Mouse (Mus musculus): ENCODE results near the gene Hint2. TPM values are rescaled to one million over a fixed set of nuclear protein-coding genes. Genes with fewer than 3 reads are reported as not detected.

Hint2 gene
- total RNA-seq (2021) = 10 to 100 TPM; 25.3 to 30.5 TPM

DNA sequence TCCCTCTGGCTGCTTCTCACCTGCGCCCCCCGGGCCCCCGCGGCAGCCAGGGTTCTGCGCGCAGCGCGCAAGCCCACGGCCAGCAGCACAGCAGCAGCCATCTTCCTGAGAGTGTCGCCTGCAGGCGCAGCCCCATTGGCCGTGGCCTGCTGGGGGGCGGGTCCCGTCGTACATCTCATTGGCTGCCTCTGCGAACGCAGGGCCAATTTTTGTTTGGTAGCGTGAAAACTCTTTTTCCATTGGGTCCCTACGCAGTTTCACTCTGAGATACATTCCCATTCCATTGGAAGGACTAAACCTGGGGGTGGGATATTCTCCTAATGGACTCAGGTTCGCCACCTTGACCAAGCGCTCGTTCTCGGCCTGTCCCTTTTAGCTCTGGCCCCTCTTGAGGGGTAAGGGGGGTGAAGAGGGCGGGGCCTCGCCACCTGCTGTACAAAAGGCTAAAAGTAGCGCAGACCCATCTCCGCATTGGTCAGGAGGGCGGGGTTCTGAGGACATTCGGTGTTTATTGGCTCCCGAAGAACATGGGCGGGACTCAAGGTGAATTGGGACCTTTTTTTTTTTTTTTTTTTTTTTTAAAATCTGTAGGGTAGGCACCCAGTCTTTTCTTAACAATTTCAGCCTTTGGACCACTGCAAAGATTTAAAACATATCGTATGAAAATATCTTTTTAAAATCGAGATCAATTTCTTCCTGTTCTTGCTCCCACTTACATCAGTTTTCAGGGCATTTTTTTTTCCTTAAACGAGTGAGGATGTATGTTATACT, at the start of gene Hint2:
Gene Hint2 (minus strand): TSS at position 128 of the 771 bp plus-strand sequence.
- peak; percentile 96 to 97 for DNase-seq (ENCODE audit: extremely low spot score in 1 of 2, low spot score in 2 of 2)
- intact Hi-C loops (cut with DNase I) = no loop called here

DNA sequence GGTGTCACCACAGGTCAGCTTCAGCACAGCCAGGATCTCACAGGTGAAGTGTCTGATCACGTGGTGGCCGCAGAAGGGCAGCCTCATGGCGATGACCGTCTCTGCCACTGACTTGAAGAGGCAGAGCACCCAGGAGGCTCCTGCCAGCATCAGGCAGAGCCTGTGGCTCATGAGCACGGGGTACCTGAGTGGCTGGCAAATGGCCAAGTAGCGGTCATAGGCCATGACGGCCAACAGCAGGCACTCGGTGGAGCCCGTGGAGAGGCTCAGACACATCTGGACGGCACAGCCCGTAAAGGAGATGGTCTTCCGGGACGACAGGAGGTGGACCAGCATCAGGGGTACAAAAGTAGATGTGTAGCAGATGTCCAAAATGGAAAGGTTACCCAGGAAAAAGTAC, 49.7 kb upstream of the Hint2 start:
- DNase-seq (ENCODE audit: extremely low spot score in 1 of 2, low spot score in 2 of 2) = no peak
- intact Hi-C loops (cut with DNase I) = loop anchor here (5.0 kb wide), 1 partner anchor 34 kb away; no protein-coding TSS in a partner anchor

DNA sequence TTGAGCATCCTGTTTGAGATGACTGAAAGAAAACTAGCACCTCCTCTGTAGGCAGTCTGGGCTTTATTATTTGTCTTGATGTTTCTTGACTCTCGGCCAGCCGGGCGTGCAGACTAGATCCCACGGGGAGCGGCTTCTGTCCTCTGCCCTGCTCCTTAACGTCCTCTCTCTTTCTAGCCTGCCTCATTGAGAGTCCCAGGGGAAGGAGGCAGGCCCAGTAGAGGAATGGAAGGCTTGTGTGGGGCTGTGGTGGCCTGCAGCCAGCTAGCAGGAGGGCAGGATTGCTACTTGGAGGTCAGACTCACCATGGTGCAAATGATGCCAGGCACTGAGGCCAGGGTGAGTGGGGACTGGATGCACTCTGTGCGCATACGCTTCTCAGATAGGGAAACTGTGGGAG, 47.6 kb upstream of the Hint2 start:
- peak in 1 of 2 experiments; percentile 58 for DNase-seq (ENCODE audit: extremely low spot score in 1 of 2, low spot score in 2 of 2)
- intact Hi-C loops (cut with DNase I) = no loop called here

DNA sequence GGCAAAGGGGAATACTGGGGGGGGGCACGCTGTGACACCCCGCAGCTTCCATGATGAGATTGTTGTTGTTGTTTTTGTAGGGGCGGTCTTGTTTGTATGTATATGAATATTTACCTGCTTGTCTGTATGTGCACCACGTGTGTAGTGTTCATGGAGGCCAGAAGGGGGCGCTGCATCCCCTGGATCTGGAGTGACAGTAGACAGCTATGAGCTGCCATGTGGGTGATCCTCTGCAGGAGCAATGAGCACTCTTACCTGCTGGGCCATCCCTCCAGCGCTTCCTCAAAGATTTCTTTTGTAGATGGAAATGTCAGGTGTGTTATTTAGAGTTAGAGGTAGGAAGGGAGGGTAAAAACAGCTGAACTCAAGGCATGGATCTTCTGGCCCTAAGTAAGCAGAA, 47.2 kb upstream of the Hint2 start:
- DNase-seq (ENCODE audit: extremely low spot score in 1 of 2, low spot score in 2 of 2) = no peak
- intact Hi-C loops (cut with DNase I) = no loop called here

DNA sequence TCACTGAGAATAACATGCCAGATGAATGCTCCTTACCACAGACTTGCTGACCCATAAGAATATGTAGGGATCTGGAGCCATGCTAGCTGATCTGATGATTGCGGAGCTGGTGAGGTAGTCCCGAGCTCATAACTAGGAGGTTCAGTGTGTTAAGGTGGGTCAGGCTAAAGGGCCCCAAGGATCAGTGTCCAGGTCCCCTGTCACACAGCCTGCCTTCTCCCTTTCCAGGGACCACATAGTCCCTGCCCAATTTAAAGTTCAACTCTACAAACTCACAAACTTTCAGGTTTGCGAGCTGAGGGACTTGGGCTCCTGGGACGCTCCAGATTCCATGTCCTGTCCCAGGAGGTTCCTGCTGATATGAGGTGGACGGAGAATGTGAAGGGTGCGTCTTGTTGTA, 44.4 kb upstream of the Hint2 start, which contains the start of gene Olfr70:
Gene Olfr70 (minus strand): TSS at position 101 of the 400 bp plus-strand sequence.
- intact Hi-C loops (cut with DNase I) = no loop called here
- no peak for DNase-seq (ENCODE audit: extremely low spot score in 1 of 2, low spot score in 2 of 2)

DNA sequence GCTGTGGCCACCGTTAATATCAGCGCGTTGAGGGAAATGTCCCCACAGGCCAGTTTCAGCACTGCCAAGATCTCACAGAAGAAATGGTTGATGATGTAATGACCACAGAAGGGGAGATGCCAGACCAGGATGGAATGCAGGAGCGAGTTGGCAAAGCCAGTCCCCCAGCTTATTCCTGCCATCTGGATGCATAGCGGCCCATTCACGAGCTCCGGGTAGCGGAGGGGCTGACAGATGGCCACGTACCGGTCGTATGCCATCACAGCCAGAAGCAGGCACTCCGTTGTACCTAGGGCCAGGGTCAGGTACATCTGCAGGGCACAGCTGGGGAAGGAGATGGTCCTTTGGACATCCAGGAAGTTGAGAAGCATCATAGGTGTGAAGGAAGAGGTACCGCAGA, 40.3 kb upstream of the Hint2 start:
- DNase-seq (ENCODE audit: extremely low spot score in 1 of 2, low spot score in 2 of 2) = no peak
- intact Hi-C loops (cut with DNase I) = no loop called here

DNA sequence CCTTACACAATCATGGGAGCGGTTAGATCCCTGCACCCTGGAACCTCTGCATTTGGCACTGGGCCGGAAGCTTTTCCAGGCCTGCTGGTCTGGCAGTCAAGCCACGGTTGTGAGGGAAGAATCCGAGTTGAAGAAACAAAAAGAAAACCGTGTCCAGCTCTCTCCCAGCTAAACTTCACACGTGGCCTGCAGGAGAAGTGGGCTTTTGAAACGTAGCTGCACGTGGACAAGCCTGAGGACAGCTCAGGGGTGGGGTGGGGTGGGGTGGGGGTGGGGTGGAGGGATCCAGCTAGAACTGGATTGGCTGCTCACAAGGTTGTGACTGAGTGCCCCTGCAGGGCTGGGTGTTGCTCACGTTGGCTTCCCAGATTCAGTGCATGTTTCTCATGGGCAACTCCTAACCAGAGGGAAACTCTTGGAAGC, 39.0 kb upstream of the Hint2 start:
- DNase-seq (ENCODE audit: extremely low spot score in 1 of 2, low spot score in 2 of 2) = peak in 1 of 2 experiments; percentile 64
- intact Hi-C loops (cut with DNase I) = no loop called here

DNA sequence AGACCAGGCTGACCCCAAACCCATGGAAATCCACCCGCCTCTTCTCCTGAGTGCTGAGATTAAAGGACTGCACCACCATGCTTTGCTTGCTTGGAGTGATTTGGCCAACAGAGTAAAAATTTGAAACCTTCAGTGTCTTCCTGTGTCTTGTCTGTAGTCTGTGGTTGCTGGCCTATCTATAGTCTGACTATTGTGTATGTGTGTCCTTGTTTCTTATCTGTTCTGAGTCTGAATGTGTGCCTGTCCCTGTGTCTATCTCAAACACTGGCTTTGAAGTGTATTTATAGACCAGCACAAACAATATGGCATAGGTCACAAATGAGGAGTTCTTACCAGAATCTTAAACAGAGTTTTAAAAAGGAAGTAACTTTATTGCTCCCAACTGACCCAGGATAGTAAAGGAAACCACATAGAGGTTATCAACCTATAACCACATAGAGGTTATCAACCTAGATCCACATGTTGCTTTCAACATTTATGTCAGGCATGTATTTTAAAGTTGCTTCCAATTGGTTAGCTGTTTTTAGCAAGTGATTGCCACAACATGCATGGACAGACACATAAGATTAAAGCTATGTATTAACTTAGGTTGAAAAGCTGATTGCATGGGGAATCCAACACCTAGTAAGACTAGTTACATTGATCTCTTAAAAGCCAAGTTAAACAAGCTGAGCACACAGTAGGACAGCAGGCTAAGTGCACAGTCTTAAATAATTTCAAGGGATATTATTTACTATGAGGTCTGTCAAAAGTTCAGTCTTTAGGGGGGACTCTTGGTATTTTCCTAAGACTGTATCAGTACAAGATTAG, 38.4 kb upstream of the Hint2 start:
- DNase-seq (ENCODE audit: extremely low spot score in 1 of 2, low spot score in 2 of 2) = no peak
- intact Hi-C loops (cut with DNase I) = no loop called here

DNA sequence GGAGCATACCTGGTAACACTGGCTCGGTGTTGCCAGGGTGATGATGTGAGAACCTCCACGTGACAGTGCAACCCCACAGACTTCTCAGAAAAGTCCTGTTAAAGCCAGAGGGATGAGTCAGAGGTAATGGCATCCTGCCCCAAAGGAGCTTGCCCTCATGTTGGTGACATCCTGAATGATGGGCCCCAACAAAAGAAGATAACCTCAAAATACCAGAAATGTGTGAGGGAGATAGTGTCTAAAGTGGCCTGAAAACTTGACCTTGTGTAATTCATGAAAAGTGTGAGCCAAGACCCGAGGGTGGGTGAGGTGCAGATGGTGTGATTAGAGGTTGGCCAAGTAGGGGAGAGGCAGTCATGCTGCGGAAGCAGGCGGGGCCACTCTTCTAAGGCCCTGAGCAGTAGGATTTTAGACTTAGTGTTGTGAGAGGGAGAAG, 37.6 kb upstream of the Hint2 start:
- intact Hi-C loops (cut with DNase I) = no loop called here
- no peak for DNase-seq (ENCODE audit: extremely low spot score in 1 of 2, low spot score in 2 of 2)

DNA sequence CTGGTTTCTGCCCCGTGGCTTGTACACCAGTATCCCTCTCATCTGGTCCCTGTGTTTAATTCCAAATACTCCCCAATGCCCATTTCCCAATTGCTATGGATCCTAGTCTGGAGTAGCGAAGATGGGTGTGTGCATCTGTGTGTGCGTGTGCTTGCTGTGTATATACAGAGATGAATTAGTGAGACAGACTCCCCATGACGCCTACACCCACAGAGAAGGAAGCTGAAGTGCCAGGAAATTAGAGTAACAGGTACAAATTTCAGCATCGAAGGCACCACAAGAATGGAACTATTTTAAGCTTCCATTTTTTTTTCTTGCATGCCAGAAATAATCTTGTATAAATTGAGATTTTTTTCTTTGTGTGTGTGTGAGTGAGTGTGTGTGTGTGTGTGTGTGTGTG, 34.8 kb upstream of the Hint2 start:
- no peak for DNase-seq (ENCODE audit: extremely low spot score in 1 of 2, low spot score in 2 of 2)
- intact Hi-C loops (cut with DNase I) = no loop called here

DNA sequence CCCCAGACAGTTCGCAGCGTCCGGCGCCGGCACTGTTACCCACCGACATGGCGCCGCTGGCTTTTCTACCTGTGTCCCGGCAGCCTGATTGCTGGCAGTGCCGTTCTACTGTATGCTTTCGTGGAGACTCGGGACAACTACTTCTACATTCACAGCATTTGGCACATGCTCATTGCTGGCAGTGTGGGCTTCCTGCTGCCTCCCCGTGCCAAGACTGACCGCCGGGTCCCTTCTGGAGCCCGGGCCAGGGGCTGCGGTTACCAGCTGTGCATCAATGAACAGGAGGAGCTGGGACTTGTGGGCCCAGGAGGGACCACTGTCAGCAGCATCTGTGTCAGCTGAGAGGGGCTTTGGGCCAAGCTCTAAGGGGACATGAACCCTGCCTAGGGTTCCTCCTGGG, 33.8 kb upstream of the Hint2 start:
- intact Hi-C loops (cut with DNase I) = no loop called here
- DNase-seq (ENCODE audit: extremely low spot score in 1 of 2, low spot score in 2 of 2) = no peak

DNA sequence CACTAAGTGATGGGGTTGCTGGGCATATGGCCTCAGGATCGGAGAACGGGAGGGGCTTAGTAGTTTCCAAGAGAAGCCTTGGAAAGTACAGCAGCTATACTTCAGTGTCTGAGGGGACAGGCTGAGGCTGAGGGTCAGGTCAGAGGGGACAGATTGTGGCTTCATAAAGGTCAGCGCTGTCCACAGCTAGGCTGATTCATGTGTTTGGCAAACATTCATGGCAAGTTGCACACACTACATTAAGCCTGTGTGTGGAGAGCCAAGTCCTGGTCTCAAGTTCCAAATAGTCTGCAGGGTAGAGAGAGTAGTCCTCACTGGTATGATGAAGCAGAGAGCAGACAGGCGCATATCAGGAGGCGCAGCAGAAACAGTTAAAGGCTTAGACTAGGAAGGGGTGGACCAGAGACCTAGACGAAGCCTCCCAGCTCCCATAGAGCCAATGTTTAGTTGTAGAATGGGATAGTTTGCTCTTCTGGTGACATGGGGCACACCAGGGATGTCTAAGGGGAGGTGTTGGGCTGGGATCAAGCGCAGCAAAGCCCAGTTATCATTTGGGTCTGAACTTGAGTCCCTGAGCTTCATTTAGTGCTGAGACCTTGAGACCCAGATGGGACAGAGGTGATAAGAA, 23.3 kb upstream of the Hint2 start:
- DNase-seq (ENCODE audit: extremely low spot score in 1 of 2, low spot score in 2 of 2) = no peak
- intact Hi-C loops (cut with DNase I) = no loop called here

DNA sequence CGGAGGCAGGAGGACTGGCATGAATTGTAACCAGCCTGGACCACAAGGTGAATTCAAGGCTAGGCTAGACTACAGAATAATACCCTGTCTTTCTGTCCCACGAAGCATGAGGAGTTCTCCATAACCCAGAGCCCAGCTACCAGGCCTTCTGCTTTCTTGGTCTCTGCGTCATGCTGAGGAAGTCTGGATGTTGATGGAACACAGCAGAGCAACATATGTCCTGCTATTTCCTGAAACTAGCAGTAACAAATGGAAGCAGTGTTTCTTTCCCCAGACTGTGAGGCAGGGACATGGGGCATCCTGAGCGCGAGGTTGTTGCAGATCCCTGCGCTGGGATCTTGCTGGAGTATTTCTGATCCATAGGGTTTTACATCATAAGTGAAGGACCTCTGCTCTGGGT, 22.3 kb upstream of the Hint2 start:
- intact Hi-C loops (cut with DNase I) = no loop called here
- no peak for DNase-seq (ENCODE audit: extremely low spot score in 1 of 2, low spot score in 2 of 2)

DNA sequence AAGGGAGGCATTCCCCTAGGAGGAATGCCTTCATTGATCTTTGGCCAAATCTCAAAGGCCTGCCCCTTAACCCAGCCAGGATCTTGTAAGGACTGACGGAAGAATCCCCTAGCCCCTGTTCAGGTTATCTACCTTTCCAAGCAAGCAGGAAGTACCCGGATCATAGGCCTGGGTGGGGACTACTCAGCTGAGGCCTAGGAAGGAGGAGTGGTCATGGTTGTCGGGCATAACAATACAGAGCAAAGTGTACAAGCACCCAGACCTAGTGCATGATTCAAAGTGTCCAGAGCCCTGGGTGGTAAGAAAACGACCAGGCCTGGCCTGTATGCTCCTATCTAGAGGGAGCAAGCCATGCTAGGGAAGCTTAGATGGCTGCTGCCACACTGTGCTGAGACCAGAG, 19.3 kb upstream of the Hint2 start:
- intact Hi-C loops (cut with DNase I) = no loop called here
- no peak for DNase-seq (ENCODE audit: extremely low spot score in 1 of 2, low spot score in 2 of 2)

DNA sequence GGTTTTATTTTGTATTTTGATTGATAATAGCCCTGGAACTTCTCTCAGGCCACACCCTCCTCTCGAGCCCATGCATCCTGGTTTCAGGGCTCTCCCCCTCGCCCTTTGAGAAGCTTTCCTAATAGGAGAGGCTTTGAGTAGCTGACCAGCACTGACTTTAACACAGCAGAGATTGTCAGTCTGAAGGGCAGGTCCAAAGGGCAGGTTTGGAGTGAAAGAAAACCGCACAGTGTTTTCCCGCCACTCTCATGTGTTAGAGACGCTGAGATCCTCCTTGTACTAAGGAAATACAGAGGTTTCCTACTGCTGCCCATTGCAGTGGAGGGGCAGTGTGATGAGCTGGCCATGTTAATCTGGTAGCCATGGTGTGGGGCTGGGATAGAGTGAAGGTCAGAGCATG, 18.7 kb upstream of the Hint2 start:
- no peak for DNase-seq (ENCODE audit: extremely low spot score in 1 of 2, low spot score in 2 of 2)
- intact Hi-C loops (cut with DNase I) = loop anchor here (5.0 kb wide), 1 partner anchor 32 kb away; no protein-coding TSS in a partner anchor

DNA sequence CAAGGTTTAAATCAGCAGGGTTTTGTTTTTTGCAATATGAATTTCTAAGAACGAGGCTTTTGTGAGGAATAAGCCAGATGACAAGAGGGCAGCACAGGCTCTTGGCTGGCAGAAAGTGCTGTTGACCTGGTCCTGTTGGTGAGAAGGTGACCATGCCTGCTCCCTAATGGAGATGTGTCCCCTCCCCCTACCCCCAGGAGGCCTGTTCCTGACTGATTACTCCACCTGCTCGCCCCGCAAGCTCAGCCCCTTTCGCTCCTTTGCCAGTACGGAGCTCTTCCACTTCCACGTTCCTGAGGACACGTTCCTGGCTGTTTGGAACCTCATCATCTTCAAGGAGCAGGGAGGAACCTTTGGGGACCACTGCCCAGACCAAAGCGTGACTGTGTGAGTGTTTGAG, 17.4 kb upstream of the Hint2 start:
- intact Hi-C loops (cut with DNase I) = loop anchor here (5.0 kb wide), 1 partner anchor 34 kb away; no protein-coding TSS in a partner anchor
- no peak for DNase-seq (ENCODE audit: extremely low spot score in 1 of 2, low spot score in 2 of 2)

DNA sequence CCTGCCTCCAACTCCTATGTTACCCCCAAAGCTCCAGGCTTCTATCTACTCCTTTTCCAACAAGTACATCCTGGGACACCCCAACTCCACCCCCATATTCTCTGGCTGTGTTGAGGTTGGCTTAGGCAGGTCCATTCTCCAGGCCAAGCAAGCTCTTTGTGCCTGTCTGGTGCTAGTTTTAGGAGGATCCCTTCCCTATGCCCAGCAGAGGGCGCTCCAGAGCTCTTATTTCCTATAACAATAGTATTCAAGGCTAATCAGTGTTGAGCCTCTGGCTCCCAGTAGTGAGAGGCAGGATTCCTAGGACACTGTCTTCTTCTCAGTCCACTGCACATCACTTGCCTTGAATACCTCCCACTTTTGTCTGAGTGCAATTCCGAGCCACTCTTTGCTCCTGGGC, 15.8 kb upstream of the Hint2 start:
- peak; percentile 75 to 89 for DNase-seq (ENCODE audit: extremely low spot score in 1 of 2, low spot score in 2 of 2)
- intact Hi-C loops (cut with DNase I) = loop anchor here (5.0 kb wide), 1 partner anchor 35 kb away; no protein-coding TSS in a partner anchor

DNA sequence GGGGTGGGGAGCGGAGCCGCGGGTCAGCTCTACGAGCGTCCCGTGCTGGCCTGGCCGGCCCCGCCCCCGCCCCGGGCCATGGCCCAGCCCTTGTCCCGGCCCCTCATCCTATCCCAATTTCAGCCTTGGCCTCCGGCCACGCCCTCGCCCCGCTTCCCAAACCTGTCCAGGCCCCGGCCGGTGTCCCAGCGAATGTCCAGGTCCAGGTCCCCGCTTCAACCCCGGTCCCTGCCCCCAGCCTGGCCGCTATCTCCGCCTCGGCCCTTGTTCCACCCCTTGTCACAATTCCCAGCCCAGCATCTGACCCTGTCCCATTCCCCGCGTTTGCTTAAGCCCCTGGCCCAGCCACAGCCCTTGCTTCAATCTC, 13.1 kb upstream of the Hint2 start:
- intact Hi-C loops (cut with DNase I) = no loop called here
- peak in 1 of 2 experiments; percentile 82 for DNase-seq (ENCODE audit: extremely low spot score in 1 of 2, low spot score in 2 of 2)

DNA sequence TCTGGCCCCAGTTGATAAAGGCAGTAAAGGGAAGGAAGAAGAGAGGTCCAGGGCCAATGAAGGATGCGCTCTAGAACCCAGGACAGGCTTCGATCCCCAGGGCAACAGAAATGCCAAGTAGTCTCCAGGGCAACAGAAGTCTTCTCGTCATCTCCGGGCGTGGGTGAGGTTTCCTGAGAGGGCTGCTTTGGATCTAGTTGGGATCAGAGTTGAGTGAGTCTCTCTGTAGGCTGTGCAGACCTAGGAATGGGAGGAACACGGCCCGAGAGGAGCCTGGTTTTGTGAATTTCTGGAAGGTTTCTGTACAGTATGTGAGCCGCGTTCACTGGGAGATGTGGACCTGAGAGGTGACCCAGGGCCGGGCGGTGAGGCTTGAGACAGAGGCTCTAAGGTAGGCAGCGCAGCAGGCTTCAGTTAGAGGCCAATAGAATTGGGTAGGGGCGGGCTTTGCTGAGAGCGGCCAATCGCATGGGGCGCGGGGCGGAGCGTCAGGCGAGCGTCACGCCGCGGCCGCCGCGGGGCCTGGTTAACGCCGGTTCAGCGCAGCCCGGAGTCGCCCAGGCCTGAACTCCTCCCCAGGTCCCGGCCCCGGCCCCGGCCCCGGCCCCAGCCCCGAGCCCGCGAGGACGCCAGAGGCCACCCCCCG, 12.6 kb upstream of the Hint2 start, which contains the start of the genes Tmem8b and Fam221b:
Gene Tmem8b (plus strand): TSS at position 190 of the 646 bp plus-strand sequence.
Gene Fam221b (minus strand): TSS at position 364 of the 646 bp plus-strand sequence.
- intact Hi-C loops (cut with DNase I) = no loop called here
- peak; percentile 87 to 93 for DNase-seq (ENCODE audit: extremely low spot score in 1 of 2, low spot score in 2 of 2)
